Mouse (Mus musculus) stomach, embryonic 16.5 days (tissue): ENCODE measurements around the gene Specc1l. TPM values are rescaled to one million over a fixed set of nuclear protein-coding genes. Genes with fewer than 3 reads are reported as not detected.

Source experiments
- ATAC-seq: fragments of 200-750 bp; cut with Nextera tagmentation; 2 replicates; pipeline ENCODE4 v1.8.0; 2017; ENCODE audit warnings: moderate number of reproducible peaks, moderate TSS enrichment; ENCODE audit not compliant: insufficient read depth, low FRiP score
- H3K27ac ChIP-seq: fragments of 300-500 bp; sonication (generic); 2 replicates; pipeline ENCODE4 v1.5.1; 2014; ENCODE audit warnings: low read length
- H3K27me3 ChIP-seq: fragments of 300-500 bp; sonication (generic); 2 replicates; pipeline ENCODE4 v1.6.1; 2014; ENCODE audit warnings: low read length, control low read depth, mixed read lengths; ENCODE audit not compliant: control insufficient read depth, insufficient read depth
- H3K36me3 ChIP-seq: fragments of 300-500 bp; sonication (generic); 2 replicates; pipeline ENCODE4 v1.6.1; 2014; ENCODE audit warnings: low read length; ENCODE audit not compliant: control insufficient read depth, insufficient read depth
- H3K4me1 ChIP-seq: fragments of 300-500 bp; sonication (generic); 2 replicates; pipeline ENCODE4 v1.6.1; 2014; ENCODE audit warnings: low read length, control low read depth, mixed read lengths; ENCODE audit not compliant: control insufficient read depth, insufficient read depth
- H3K4me2 ChIP-seq: fragments of 300-500 bp; sonication (generic); 2 replicates; pipeline ENCODE4 v1.6.1; 2014; ENCODE audit warnings: low read depth, low read length, mixed read lengths
- H3K4me3 ChIP-seq: fragments of 300-500 bp; sonication (generic); replicated peaks from 2 replicates; pipeline ENCODE4 v1.5.1; 2014; ENCODE audit warnings: mild to moderate bottlenecking, low read length
- H3K9ac ChIP-seq: fragments of 300-500 bp; sonication (generic); 2 replicates; pipeline ENCODE4 v1.6.1; 2014; ENCODE audit warnings: low read length
- H3K9me3 ChIP-seq: fragments of 300-500 bp; sonication (generic); replicated peaks from 2 replicates; pipeline ENCODE4 v1.6.1; 2016; ENCODE audit warnings: low read length, control low read depth; ENCODE audit not compliant: control insufficient read depth
- WGBS: fragments of 180-500 bp; shearing (Covaris S2); extraction: QIAGEN DNeasy Blood & Tissue Kit; methylation state at CpG from one replicate; pipeline ENCODE4 v1.1.7; 2014; 5-methylcytosine and 5-hydroxymethylcytosine counted together
- polyA plus RNA-seq: library from polyadenylated mRNA; unstranded; fragments of >200 nt; fragmentation: Nextera tagmentation; extraction: Ambion mirVana; gene quantifications from 2 replicates; pipeline ENCODE4 v1.2.1, GENCODE M21; 2015

The Specc1l gene
- polyA plus RNA-seq, 1 experiment from 2014 or later = 29.5 TPM

DNA sequence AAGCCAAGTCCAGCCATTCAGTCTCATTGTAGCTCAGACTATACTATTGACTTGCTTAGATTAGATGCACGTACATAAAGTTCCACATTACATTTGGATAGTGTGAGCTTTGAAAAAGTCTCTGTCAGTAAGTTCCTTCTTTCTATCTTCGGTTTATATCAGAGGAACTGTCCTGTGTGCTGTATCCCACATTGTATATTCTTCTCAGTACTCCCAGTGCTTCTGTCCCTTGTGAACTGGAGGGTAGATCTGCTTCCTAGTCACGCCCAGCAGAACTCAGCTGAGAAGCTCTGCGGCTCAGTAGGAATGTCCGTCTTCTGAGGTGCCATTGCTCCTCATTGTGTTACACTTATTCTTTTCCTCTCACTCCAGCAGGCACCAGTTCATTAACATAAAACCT is 86.7 kb downstream of the Specc1l start:
- H3K27ac ChIP-seq = no peak overlapping the region

DNA sequence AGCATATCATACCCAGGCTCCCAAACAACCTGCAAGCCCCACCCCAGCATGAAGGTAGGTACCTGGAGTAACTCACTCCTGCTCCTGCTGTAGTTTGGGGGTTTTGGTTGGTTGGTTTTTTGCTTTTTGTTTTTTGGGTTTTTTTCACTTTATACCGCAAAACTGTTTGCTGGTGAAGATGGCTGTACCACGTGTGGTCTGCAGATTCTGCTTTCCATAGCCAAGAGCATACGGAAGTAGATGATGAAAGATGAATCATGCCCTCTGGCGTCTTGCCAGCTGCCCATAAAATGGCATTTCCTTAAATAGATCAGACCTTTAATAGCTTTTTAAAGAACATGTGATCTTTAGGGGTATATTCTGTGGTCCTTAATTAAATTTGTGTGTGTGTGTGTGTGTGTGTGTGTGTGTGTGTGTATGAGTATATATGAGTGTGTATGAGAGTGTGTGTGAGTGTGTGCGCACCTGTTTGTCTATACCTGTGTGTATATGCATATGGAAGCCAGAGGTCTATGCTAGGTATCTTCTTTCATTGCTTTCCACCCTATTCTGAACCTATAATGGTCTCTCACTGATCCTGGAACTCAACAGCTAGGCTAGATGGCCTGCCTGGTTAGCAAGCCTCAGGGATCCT is 88.0 kb downstream of the Specc1l start:
- Histone ChIP-seq H3K9me3 (no peaks in the 10 kb centered on the region), H3K4me3 (no peak overlapping the region), H3K4me2 (no peak overlapping the region), H3K36me3 (peaks cover 2% of the 10 kb centered on the region; the same call in 1 of the 2 replicates), H3K27me3 (no peaks in the 10 kb centered on the region), H3K4me1 (0 out of 2 replicates have a peak, but pooled peaks cover 3% of the 10 kb centered on the region), H3K27ac (no peak overlapping the region), H3K9ac (no peak overlapping the region)
- WGBS = 54% methylated on average over 5 of the region's 5 CpGs
- ATAC-seq = peak; percentile 41; the same call in 1 of the 2 replicates

More for the DNA sequence above, 86.7 kb downstream of the Specc1l start:
- no peak overlapping the region for H3K9ac ChIP-seq
- H3K9me3 ChIP-seq = no peaks in the 10 kb centered on the region
- no peaks in the 10 kb centered on the region for H3K27me3 ChIP-seq
- 0 out of 2 replicates have a peak, but pooled peaks cover 3% of the 10 kb centered on the region for H3K4me1 ChIP-seq
- no peak for ATAC-seq
- 86% methylated on average over 5 of the region's 5 CpGs for WGBS
- peaks cover 4% of the 10 kb centered on the region; the same call in 1 of the 2 replicates for H3K36me3 ChIP-seq
- no peak overlapping the region for H3K4me3 ChIP-seq
- no peak overlapping the region for H3K4me2 ChIP-seq

DNA sequence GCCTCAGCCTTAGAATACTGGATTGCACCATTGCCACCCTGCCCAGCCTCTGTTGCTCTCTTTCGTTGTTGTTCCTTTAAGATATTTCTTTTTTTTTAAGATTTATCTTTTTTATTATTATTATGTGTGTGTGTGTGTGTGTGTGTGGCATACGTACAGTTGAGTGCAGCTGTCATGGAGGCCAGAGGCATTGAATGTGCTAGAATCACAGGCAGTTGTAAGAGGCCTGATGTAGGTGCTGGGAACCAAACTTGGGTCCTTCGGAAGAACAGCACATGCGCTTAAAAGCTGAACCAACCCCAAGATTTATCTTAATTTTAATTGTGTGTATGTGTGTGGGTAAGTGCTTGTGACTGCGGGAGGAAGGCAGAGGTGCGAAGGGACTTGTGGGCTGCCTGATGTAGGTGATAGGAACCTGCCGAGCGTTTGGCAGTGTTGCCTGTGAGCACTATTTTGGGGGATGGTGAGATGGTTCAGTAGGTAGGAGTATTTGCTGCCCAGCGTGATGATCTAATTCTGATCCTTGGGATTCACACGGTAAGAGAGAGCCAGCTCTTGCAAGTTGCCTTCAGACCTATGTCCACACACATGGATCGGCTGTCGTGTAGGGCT is 89.4 kb downstream of the Specc1l start:
- Histone ChIP-seq H3K27ac (no peak overlapping the region), H3K4me3 (no peak overlapping the region), H3K4me2 (no peak overlapping the region), H3K9ac (no peak overlapping the region), H3K36me3 (no peaks in the 10 kb centered on the region; the same call in 1 of the 2 replicates), H3K27me3 (no peaks in the 10 kb centered on the region), H3K4me1 (0 out of 2 replicates have a peak, but pooled peaks cover 3% of the 10 kb centered on the region), H3K9me3 (no peaks in the 10 kb centered on the region)
- WGBS = 91% methylated on average over 12 of the region's 12 CpGs
- no peak for ATAC-seq

DNA sequence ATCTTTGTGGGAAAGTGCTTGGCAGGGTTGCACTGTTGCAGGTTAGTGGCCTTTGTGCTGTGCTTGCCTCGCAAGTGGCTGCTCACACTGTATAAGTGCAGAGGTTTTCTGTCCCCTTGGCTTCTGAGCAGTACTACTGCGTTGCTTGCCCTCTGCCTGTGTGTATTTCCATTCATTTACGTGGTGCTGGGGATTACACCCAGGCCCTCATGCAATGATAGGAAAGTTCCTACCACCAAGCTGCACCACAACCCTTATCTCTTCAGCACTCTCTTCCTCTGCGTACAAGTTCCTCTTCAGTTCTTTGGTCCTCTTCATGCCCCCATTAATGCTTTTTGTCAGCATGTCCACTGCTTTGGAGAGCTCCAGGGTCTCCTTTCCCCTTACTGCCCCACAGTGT is 90.1 kb downstream of the Specc1l start:
- H3K36me3 ChIP-seq = no peaks in the 10 kb centered on the region; the same call in 1 of the 2 replicates
- H3K4me1 ChIP-seq = 0 out of 2 replicates have a peak, but pooled peaks cover 3% of the 10 kb centered on the region
- no peaks in the 10 kb centered on the region for H3K27me3 ChIP-seq
- no peak overlapping the region for H3K4me3 ChIP-seq
- H3K9me3 ChIP-seq = no peaks in the 10 kb centered on the region
- no peak overlapping the region for H3K27ac ChIP-seq
- 84% methylated on average over 4 of the region's 4 CpGs for WGBS
- no peak overlapping the region for H3K9ac ChIP-seq
- ATAC-seq = no peak
- no peak overlapping the region for H3K4me2 ChIP-seq

DNA sequence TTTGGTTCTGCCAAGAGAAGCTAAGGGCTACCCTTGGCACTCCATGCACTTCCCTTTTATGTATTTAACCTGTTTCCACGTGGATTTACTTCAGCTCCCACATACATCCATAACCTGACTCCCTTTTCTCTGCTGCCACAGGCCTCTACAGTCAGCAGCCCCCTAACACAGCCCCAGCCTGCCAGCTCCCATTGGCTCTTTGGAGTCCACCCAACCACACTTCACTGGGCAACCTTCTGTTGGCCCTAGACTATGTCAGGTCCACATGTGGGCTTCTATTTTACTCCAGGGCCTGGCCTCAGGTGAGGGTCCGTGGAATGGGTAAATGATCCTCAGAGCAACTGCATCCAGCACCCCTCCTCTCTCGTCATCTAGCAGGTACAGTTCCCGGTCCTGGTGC is 90.7 kb downstream of the Specc1l start:
- Histone ChIP-seq H3K36me3 (no peaks in the 10 kb centered on the region; the same call in 1 of the 2 replicates), H3K4me2 (no peak overlapping the region), H3K9me3 (no peaks in the 10 kb centered on the region), H3K4me1 (0 out of 2 replicates have a peak, but pooled peaks cover 3% of the 10 kb centered on the region), H3K9ac (no peak overlapping the region), H3K27ac (no peak overlapping the region), H3K27me3 (no peaks in the 10 kb centered on the region), H3K4me3 (no peak overlapping the region)
- ATAC-seq = no peak
- WGBS = 91% methylated on average over 4 of the region's 4 CpGs

DNA sequence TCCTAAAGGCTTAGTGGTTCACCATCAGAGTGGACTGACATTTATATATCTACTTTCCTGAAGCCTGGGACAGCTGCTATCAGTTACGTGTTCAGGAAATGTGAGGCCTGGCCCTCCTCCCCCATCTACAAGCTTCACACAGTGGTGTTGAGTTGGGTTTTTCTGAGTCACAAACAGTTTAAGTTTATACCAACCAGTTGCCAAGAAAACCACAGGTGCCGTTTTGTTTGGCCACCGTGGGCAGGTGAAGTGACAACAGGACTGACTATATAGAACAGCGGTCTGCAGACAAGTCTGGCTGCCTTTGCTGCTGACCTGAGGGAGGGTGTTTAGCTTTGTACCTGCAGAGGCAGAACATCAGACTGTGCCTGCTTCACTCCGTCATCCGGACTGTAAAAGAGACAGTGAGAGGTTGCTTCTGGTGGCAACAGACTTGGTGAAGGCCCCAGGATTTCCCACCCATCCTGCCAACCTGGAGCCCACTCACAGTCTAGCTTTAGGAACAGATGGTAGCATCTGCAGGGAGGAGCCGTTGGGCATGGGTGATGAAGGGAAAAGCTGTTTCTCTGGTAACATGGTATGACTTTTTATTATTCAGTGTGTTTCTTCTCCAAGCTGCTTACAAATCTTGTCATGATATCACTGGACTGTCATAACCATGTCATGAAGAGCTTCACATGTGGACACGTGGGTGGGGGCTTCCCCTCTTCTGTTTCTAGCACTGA is 91.6 kb downstream of the Specc1l start:
- no peaks in the 10 kb centered on the region for H3K27me3 ChIP-seq
- no peaks in the 10 kb centered on the region for H3K9me3 ChIP-seq
- 0 out of 2 replicates have a peak, but pooled peaks cover 3% of the 10 kb centered on the region for H3K4me1 ChIP-seq
- 77% methylated on average over 8 of the region's 8 CpGs for WGBS
- H3K4me2 ChIP-seq = no peak overlapping the region
- no peak overlapping the region for H3K27ac ChIP-seq
- no peak overlapping the region for H3K9ac ChIP-seq
- H3K36me3 ChIP-seq = no peaks in the 10 kb centered on the region; the same call in 1 of the 2 replicates
- ATAC-seq = no peak
- H3K4me3 ChIP-seq = no peak overlapping the region

DNA sequence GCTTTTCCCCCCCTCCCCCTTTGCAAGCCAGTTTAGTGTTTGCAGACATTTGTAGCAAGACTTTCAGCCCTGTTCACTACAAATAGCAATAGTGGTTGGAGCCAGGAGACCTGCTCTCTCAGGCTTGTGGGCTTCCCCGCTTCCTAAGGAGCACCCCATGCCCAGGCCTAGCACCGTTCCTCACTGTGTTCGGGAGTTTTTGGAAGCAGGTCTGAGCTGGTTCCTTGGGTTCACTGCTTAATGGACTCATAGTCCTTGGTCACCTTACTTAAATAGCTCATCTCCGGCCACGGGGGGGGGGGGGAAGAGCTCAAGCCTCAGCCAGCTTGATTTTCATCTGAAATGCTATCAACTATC is 92.2 kb downstream of the Specc1l start:
- H3K27me3 ChIP-seq = no peaks in the 10 kb centered on the region
- H3K4me1 ChIP-seq = 0 out of 2 replicates have a peak, but pooled peaks cover 3% of the 10 kb centered on the region
- peak overlapping the region; percentile 34; the same call in 1 of the 2 replicates for H3K27ac ChIP-seq
- no peak overlapping the region for H3K4me3 ChIP-seq
- H3K36me3 ChIP-seq = no peaks in the 10 kb centered on the region; the same call in 1 of the 2 replicates
- WGBS = 87% methylated on average over 5 of the region's 5 CpGs
- no peak overlapping the region for H3K9ac ChIP-seq
- no peaks in the 10 kb centered on the region for H3K9me3 ChIP-seq
- no peak for ATAC-seq
- H3K4me2 ChIP-seq = no peak overlapping the region

DNA sequence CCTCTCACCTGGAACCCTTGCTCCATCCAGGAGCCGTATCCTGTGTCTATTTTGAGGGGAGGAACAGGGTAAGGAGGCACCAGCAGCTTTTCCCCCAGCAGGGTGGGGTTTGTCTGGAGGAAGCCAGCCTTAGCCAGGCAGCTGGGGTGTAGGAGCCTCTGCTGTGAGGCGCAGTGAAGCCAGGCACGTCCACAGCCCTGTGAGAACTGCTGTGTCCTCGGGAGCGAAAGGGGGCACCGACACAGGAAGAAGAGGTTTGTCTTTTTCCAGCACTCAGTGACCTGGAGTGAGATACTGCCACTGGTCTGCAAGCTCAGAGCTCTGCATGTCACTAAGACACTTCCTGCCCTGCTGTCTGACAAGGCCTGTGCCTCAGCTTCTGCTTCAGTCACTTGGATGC is 92.5 kb downstream of the Specc1l start:
- no peaks in the 10 kb centered on the region for H3K27me3 ChIP-seq
- no peak overlapping the region for H3K4me2 ChIP-seq
- H3K36me3 ChIP-seq = peaks cover under 1% of the 10 kb centered on the region; the same call in 1 of the 2 replicates
- WGBS = 73% methylated on average over 6 of the region's 6 CpGs
- 0 out of 2 replicates have a peak, but pooled peaks cover 3% of the 10 kb centered on the region for H3K4me1 ChIP-seq
- no peak overlapping the region for H3K9ac ChIP-seq
- ATAC-seq = no peak
- no peaks in the 10 kb centered on the region for H3K9me3 ChIP-seq
- H3K27ac ChIP-seq = peak overlapping the region; percentile 34; the same call in 1 of the 2 replicates
- no peak overlapping the region for H3K4me3 ChIP-seq

DNA sequence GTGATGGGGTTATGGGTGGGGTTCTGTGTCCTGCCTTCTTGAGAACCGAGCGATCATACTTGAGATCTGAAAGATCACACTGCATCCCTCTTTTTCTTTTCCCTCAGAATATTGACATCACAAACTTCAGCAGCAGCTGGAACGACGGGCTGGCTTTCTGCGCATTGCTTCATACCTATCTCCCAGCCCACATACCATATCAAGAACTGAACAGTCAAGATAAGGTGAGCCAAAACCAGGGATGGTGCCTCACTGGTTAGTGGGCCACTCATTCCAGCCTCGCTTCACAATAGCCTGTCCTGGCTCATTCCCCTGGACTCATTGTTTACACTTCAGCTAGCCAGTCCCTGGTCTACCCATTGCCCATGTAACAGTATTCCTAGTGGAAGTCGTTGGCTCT is 95.3 kb downstream of the Specc1l start:
- Histone ChIP-seq H3K27ac (no peak overlapping the region), H3K27me3 (no peaks in the 10 kb centered on the region), H3K9me3 (no peaks in the 10 kb centered on the region), H3K4me2 (no peak overlapping the region), H3K4me3 (no peak overlapping the region), H3K9ac (no peak overlapping the region), H3K36me3 (peaks cover 6% of the 10 kb centered on the region; the same call in 1 of the 2 replicates), H3K4me1 (no peaks in the 10 kb centered on the region)
- WGBS = 88% methylated on average over 7 of the region's 7 CpGs
- no peak for ATAC-seq
